Mouse (Mus musculus): ENCODE data around the gene Mybphl. TPM values are rescaled to one million over a fixed set of nuclear protein-coding genes. Genes with fewer than 3 reads are reported as not detected.

Gene Mybphl
- polyA plus RNA-seq, 1 experiment: 39.2 TPM

GRCm38 (mm10) chr3:108363626-108364025, 1.1 kb upstream of the Mybphl start:
- no peak for TF ChIP-seq POLR2A (IDR thresholded peaks at IDR 0.05; ENCODE audit: borderline replicate concordance, extremely low read depth, low read depth, low read length)
- TF ChIP-seq CTCF (IDR thresholded peaks at IDR 0.05; ENCODE audit: insufficient read depth, low read length): no peak
- 41% methylated on average over 3 of the region's 3 CpGs for WGBS
- Histone ChIP-seq H3K4me3 (replicated peaks; ENCODE audit: extremely low read depth, low read depth, low read length) (no peak overlapping the region), H3K4me1 (ENCODE audit: control insufficient read depth, insufficient read depth, low read length) (no peaks in the 10 kb centered on the region)
- no peak for DNase-seq

DNA sequence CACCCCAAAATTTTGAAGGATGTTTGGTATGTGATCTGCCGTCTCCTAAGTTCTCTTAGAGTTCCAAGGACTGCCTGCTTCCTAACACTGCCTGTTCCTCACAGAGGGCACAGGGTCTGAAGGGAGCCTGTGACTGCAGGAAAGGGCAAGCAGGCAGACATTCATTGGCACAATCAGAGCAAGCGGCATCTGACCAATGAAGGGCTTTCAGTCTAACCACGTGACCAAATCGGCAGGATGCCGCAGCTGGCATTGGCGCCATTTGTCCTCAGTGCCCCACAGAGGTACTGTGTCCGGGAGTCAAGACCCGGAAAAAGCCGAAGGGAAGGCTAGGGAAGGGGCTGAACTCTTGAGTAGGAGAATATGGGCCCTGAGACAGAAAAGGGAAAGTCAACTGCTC, 2.5 kb downstream of the Mybphl start:
- WGBS: 59% methylated on average over 9 of the region's 9 CpGs
- Histone ChIP-seq H3K4me1 (ENCODE audit: control insufficient read depth, insufficient read depth, low read length) (no peaks in the 10 kb centered on the region), H3K4me3 (replicated peaks; ENCODE audit: extremely low read depth, low read depth, low read length) (no peak overlapping the region)
- TF ChIP-seq POLR2A (IDR thresholded peaks at IDR 0.05; ENCODE audit: borderline replicate concordance, extremely low read depth, low read depth, low read length): no peak
- TF ChIP-seq CTCF (IDR thresholded peaks at IDR 0.05; ENCODE audit: insufficient read depth, low read length): no peak
- DNase-seq: no peak

DNA sequence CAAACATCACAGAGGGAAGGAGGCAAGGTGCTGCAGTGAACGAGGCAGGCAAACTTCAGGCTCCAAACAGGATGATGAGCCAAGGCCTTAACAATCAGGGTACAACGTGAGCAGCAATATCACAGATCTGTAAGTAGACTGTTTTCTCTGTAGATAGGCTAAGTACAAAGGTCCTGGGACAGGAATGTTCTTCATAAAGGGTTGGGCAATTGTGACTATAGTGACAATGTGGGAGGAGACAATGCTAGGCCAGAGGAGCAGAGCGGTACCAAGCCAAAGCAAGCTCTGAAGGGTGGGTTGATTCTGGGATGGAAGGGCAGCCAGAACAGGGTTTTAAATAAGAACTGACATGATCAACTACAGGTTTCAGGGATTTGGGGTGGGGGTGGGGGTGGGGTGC, 3.1 kb downstream of the Mybphl start:
- DNase-seq: no peak

DNA sequence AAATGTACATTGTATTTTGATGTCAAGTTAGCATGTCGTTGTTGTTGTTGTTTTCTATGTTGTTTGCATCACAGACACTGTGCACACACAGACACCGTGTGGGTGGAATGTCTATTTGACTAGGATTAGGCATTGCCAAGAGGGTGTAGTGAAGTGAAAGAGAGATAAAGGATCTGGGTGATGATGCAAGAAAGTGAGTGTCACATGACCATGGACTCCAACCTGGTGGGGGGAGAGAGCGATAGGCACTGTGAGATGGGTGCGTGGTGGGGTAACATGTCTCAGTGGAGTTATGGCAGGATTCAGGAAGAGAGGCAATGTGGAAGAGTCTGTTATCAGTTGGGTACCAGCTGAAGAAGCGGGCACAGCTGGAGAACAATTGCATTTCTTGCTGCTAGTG, 4.0 kb downstream of the Mybphl start:
- no peak for DNase-seq
- TF ChIP-seq CTCF (IDR thresholded peaks at IDR 0.05; ENCODE audit: insufficient read depth, low read length) (no peak), POLR2A (IDR thresholded peaks at IDR 0.05; ENCODE audit: borderline replicate concordance, extremely low read depth, low read depth, low read length) (no peak)
- H3K4me3 ChIP-seq (replicated peaks; ENCODE audit: extremely low read depth, low read depth, low read length): no peak overlapping the region
- no peaks in the 10 kb centered on the region for H3K4me1 ChIP-seq (ENCODE audit: control insufficient read depth, insufficient read depth, low read length)
- 66% methylated on average over 5 of the region's 5 CpGs for WGBS

More for the DNA sequence above, 3.1 kb downstream of the Mybphl start:
- Histone ChIP-seq H3K4me1 (ENCODE audit: control insufficient read depth, insufficient read depth, low read length) (no peaks in the 10 kb centered on the region), H3K4me3 (replicated peaks; ENCODE audit: extremely low read depth, low read depth, low read length) (no peak overlapping the region)
- TF ChIP-seq POLR2A (IDR thresholded peaks at IDR 0.05; ENCODE audit: borderline replicate concordance, extremely low read depth, low read depth, low read length) (no peak), CTCF (IDR thresholded peaks at IDR 0.05; ENCODE audit: insufficient read depth, low read length) (no peak)
- WGBS: 70% methylated on average over 3 of the region's 3 CpGs

- WGBS: 16% methylated on average over 3 of the region's 3 CpGs
- no peaks in the 10 kb centered on the region for H3K4me1 ChIP-seq (ENCODE audit: control insufficient read depth, insufficient read depth, low read length)
These were observed 7.6 kb downstream of the Mybphl start for GRCm38 (mm10) chr3:108372274-108372673.

DNA sequence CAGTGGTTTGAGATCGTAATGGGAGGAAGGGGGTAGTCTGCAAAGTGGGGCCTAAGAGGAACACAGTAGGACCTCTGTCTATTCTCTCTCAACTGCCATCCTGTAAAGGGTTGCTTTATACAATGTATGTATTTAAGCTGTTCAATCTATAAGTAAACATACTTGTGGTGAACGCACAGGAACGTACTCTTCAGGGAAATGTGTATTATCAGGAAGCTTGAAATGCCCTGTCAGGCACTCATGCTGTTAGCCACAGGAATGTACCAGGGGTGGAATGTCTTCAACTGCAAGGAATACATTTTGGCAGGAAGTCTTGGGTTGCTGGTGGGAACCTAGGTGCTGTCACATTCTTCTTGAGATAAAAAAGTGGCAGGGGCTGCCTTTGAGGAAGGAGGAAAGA, 8.0 kb downstream of the Mybphl start:
- WGBS: 45% methylated on average over 3 of the region's 3 CpGs
- TF ChIP-seq POLR2A (IDR thresholded peaks at IDR 0.05; ENCODE audit: borderline replicate concordance, extremely low read depth, low read depth, low read length): no peak
- no peak for TF ChIP-seq CTCF (IDR thresholded peaks at IDR 0.05; ENCODE audit: insufficient read depth, low read length)
- H3K4me1 ChIP-seq (ENCODE audit: control insufficient read depth, insufficient read depth, low read length): no peaks in the 10 kb centered on the region
- H3K4me3 ChIP-seq (replicated peaks; ENCODE audit: extremely low read depth, low read depth, low read length): no peak overlapping the region
- DNase-seq: no peak

More at GRCm38 (mm10) chr3:108372274-108372673, 7.6 kb downstream of the Mybphl start:
- TF ChIP-seq CTCF (IDR thresholded peaks at IDR 0.05; ENCODE audit: insufficient read depth, low read length): no peak
- H3K4me3 ChIP-seq (replicated peaks; ENCODE audit: extremely low read depth, low read depth, low read length): no peak overlapping the region
- DNase-seq: no peak

GRCm38 (mm10) chr3:108378875-108379663, 14.4 kb downstream of the Mybphl start:
- 76% methylated on average over 7 of the region's 7 CpGs for whole genome bisulfite sequencing
- Histone ChIP-seq H3K4me3 (replicated peaks; ENCODE audit: extremely low read depth, low read depth, low read length) (no peak overlapping the region), H3K4me1 (ENCODE audit: control insufficient read depth, insufficient read depth, low read length) (peaks cover 3% of the 10 kb centered on the region)
- DNase-seq: no peak
- TF ChIP-seq CTCF (IDR thresholded peaks at IDR 0.05; ENCODE audit: insufficient read depth, low read length): no peak
- no peak for TF ChIP-seq POLR2A (IDR thresholded peaks at IDR 0.05; ENCODE audit: borderline replicate concordance, extremely low read depth, low read depth, low read length)

DNA sequence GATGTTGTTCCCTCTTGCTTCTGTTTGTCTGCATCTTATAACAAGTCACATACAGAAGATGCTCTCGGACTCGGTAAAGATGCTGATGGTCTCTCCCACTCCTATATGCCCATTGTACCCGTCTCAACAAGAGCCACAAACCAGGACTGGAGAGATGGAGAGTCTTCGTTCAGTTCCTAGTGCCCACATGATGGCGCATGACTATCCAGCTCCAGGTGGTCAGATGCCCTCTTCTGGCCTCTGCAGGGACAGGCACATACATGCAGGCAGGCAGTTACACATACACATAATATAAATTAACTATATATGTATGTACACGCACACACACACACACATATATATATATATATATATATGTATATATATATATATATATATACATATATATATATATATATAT, 16.0 kb downstream of the Mybphl start:
- WGBS: 82% methylated on average over 6 of the region's 6 CpGs
- Histone ChIP-seq H3K4me3 (replicated peaks; ENCODE audit: extremely low read depth, low read depth, low read length) (no peak overlapping the region), H3K4me1 (ENCODE audit: control insufficient read depth, insufficient read depth, low read length) (peaks cover 5% of the 10 kb centered on the region)
- TF ChIP-seq CTCF (IDR thresholded peaks at IDR 0.05; ENCODE audit: insufficient read depth, low read length) (peak; percentile 52), POLR2A (IDR thresholded peaks at IDR 0.05; ENCODE audit: borderline replicate concordance, extremely low read depth, low read depth, low read length) (no peak)
- DNase-seq: no peak

DNA sequence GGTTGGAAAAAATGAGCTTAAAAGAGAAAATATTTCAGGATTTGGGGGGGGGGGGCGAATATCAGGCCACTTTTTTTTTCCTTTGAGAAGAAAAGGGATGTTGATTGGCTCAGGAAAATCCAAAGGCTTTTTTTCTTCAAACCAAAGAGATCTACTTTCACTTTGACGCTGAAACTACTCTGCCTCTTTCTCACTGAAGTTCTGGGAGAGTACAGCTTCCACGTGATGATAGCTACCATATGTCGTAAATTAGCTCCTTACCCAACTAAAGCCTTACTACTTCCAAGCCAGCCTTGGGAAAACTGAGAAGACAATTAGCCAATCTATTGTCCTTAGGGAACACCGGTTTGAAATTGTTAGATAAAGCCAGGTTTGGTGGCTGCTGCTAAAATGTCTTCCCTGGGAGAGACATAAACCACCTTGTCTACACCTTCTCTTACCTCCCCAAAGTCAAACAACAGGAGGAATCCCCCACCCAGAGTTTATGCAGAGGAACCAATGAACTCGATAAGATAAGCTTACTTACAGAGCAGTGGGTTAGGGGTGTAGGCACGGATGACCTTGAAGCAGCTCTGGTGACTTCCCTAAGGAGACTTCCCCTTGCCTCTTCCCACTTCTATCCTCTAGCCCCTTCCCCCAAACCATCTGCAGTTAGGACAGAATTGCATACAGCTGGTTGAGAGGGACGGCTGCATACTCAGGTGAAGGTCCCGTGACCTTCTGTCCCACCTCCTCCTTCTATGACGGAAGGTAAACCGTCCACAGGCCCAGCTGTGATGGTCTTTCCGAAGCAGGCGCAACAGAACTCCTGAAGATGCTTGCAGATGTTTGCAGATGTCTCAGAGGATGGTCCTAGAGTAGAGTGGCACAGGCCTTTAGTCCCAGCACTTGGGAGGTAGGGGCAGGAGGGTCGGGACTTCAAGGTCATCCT, 17.5 kb downstream of the Mybphl start:
- WGBS: 60% methylated on average over 14 of the region's 14 CpGs
- H3K4me3 ChIP-seq (replicated peaks; ENCODE audit: extremely low read depth, low read depth, low read length): no peak overlapping the region
- no peak for DNase-seq
- no peak for TF ChIP-seq CTCF (IDR thresholded peaks at IDR 0.05; ENCODE audit: insufficient read depth, low read length)
- TF ChIP-seq POLR2A (IDR thresholded peaks at IDR 0.05; ENCODE audit: borderline replicate concordance, extremely low read depth, low read depth, low read length): no peak
- H3K4me1 ChIP-seq (ENCODE audit: control insufficient read depth, insufficient read depth, low read length): peaks cover 5% of the 10 kb centered on the region
